Mouse (Mus musculus): ENCODE results near the gene Slc39a11. TPM values are rescaled to one million over a fixed set of nuclear protein-coding genes. Genes with fewer than 3 reads are reported as not detected.
A peak's percentile ranks its signal among the peaks of the same experiment; 100 is the strongest.

Gene Slc39a11
- total RNA-seq, 2 experiments from 2014 or later = 12.4 to 13.3 TPM

DNA sequence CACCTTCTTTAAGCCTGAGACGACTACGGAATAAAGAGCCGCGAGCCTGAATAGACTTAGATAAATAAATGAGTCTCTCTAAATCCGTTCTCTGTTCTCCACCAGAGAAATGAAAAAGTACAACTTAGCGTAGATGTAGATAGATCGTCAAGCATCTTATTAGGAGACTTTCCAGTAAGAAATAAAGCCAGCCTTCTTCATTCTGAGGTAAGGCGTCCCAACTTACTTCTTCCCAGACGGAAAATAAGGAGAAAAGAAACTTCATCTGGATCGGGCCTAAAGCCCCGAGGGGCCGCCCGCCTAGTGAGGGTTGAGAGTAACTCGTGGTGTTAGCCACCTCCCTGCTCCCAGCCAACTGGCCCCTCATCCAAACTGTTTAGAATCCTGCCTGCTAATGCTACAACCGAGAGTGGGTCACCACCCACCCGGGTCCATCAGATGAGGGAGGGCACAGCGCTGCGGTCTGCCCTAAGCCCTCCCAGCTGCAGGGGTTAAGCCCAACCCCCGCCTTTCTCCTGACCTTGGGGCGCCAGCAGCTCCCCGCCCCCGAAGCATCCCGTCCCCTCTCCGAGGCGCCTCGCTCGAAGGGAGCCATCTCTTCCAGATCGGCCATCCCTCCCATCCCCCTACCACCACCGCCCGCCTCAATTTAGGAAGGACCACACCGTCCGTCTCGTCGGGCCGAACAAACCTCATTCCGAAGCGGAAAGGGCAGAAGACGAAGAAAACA is 33.2 kb upstream of the Slc39a11 start:
- peak in 1 of 2 experiments; percentile 28 for DNase-seq (ENCODE audit: extremely low spot score in 1 of 2, low spot score in 2 of 2)
- Histone ChIP-seq H3K4me3 (peak overlapping the region; percentile 75), H3K27ac (peak overlapping the region; percentile 93)
- intact Hi-C loops (cut with DNase I) = no loop called here
- no peak for TF ChIP-seq CTCF (IDR thresholded peaks at IDR 0.05)

DNA sequence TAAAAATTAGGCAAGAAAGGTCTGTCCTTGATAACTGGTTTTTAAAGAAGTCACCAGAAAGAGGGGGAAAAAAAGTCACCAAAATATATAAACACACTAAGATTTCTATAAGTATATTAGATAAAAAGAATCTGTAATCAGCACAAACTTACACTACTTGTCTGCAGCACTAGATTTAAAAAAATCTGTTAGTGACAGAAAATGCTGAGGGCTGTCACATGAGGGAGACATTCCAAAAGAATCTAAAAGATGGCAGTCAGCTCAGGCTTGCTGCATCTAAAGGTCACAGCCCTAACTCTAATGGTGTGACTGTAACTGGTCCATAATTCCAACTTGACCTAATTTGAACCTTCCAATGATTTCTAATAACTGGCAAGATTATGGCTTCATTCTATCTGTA is 32.1 kb upstream of the Slc39a11 start:
- peak overlapping the region; percentile 75 for H3K4me3 ChIP-seq
- no peak overlapping the region for H3K27ac ChIP-seq
- no peak; the same call in 1 of the 2 replicates for TF ChIP-seq CTCF (IDR thresholded peaks at IDR 0.05)
- DNase-seq (ENCODE audit: extremely low spot score in 1 of 2, low spot score in 2 of 2) = no peak
- intact Hi-C loops (cut with DNase I) = no loop called here

DNA sequence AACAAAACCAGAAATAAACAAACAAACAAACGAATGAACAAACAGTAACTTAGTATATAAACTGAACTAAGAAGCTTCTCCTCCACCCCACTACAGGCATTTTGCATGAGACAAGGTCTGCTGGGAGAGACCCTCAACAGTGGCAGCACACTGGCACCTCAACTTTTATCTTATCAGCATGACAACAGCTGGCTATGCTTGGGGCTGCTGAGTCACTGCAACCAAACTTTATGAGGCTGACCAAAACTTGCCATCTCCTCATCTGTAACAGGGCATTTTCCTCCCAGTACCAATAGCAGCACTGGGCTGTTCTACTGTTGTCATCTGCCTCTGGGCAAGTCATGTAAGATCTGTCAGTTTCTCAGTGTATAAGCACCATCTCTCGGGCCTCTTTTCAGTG is 31.1 kb upstream of the Slc39a11 start:
- H3K4me3 ChIP-seq = no peak overlapping the region
- no peak for TF ChIP-seq CTCF (IDR thresholded peaks at IDR 0.05)
- H3K27ac ChIP-seq = no peak overlapping the region
- DNase-seq (ENCODE audit: extremely low spot score in 1 of 2, low spot score in 2 of 2) = no peak
- intact Hi-C loops (cut with DNase I) = no loop called here

DNA sequence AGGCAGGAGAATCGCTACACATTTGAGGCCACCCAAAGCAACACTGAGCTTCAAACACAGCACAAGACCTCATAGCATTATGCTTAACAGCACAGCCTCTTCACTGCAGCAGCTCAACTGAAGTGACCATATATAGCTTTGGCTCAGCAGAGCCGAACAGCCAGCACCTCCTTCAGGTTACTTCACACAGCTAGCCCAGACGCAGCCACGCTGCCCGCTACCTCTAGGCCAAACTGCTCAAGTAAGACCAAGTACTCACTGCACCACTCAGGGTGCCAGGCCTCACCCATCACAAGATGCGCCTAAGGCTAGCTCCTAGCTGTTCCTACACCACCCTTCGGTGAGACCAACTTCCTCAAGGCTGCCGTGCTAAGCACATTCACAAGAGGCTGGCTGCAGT is 28.5 kb upstream of the Slc39a11 start:
- no peak for TF ChIP-seq CTCF (IDR thresholded peaks at IDR 0.05)
- intact Hi-C loops (cut with DNase I) = no loop called here
- Histone ChIP-seq H3K27ac (no peak overlapping the region), H3K4me3 (no peak overlapping the region)
- DNase-seq (ENCODE audit: extremely low spot score in 1 of 2, low spot score in 2 of 2) = no peak

DNA sequence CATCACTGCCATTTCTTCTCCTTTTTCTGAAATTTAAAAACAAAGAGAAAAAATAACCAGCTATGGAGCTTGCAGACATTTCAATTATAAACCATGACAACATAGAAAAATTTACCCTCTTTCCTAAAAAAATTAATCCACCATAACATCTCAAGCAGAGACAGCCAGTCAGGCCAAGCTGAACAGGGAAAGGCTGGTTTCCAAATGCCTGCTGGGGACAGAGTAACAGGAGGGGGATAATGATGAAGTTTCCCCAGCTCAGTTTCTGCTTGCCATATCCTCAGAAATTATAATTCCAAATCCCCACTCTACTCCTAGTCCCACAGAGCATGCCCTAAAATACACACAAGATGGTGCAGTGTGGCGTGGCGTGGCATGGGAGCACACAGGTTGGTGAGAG is 27.5 kb upstream of the Slc39a11 start:
- Histone ChIP-seq H3K27ac (no peak overlapping the region), H3K4me3 (no peak overlapping the region)
- no peak for TF ChIP-seq CTCF (IDR thresholded peaks at IDR 0.05)
- no peak for DNase-seq (ENCODE audit: extremely low spot score in 1 of 2, low spot score in 2 of 2)
- intact Hi-C loops (cut with DNase I) = no loop called here

DNA sequence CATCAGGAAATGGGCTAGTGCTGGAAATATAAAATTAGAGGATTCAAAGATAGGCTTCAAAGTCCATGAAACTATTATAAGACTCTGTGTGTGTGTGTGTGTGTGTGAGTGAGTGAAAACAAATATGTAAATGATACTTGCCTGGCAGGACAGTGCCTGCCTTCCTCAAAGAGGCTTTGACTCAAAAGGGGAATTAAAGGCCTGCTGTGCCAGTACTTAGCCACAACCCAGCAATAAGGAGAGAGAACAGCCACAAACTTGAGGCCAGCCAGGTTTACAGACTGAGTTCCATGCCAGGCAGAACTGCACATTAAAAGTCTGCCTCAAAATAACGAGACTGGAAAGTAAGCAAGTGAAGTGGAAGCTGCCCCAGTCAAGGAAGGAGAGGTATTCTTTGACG is 27.0 kb upstream of the Slc39a11 start:
- intact Hi-C loops (cut with DNase I) = no loop called here
- Histone ChIP-seq H3K4me3 (no peak overlapping the region), H3K27ac (no peak overlapping the region)
- TF ChIP-seq CTCF (IDR thresholded peaks at IDR 0.05) = no peak
- no peak for DNase-seq (ENCODE audit: extremely low spot score in 1 of 2, low spot score in 2 of 2)

DNA sequence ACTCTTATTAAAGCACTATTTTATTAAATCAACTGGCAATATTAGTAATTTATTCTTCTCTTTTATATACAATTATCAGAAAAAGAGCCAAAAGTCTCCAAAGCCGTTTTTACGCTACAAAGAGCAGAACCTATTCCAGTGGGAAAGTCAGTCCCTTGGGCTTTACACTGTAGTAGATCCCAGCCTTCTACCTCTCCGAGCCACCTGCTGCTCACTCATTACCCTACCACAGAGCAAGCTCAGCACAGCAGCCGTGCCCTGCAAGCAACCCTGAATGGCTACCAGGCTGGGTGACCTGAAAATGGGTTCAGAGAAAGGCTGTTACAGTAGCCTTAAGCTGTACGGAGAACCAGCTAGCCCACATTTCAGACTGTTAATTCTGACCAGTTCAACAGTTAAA is 24.7 kb upstream of the Slc39a11 start:
- no peak overlapping the region for H3K4me3 ChIP-seq
- TF ChIP-seq CTCF (IDR thresholded peaks at IDR 0.05) = no peak
- H3K27ac ChIP-seq = no peak overlapping the region
- DNase-seq (ENCODE audit: extremely low spot score in 1 of 2, low spot score in 2 of 2) = no peak
- intact Hi-C loops (cut with DNase I) = no loop called here

DNA sequence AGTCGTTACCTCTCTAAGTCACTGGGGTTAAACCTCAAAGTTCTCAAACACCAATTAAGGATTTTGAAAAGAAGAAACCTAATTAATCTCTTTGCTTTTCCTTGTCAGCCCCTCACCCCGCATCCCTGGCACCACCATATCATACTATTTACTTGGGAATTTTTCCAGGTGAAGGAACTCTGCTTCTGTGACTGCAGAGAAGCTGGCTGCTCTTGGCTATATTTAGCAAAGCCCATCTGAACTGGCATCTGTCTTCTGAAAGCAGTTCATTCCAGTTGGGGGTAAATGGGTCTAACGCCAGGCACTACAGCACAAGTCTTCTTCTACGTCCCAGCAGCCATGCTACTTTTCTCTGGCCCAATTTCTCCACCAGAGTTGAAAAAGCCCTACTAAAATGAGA is 23.7 kb upstream of the Slc39a11 start:
- TF ChIP-seq CTCF (IDR thresholded peaks at IDR 0.05) = no peak
- no peak overlapping the region for H3K27ac ChIP-seq
- no peak for DNase-seq (ENCODE audit: extremely low spot score in 1 of 2, low spot score in 2 of 2)

DNA sequence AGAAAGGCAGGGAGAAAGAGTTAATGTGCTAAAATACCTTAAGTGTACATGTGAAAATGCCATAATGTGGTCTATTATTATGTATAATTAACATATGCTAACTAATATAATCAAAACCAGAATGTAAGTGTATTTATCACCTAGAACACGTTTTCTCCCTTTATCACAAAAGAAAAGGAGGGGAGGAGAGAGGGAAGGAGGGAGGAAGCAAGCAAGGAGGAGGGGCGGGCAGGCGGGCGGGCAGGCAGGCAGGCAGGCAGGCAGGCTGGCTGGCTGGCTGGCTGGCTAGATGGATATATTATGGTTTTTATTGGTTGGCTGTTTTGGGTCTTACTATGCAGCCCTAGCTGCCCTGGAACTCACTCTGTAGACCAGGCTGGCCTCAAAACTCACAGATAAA is 19.8 kb upstream of the Slc39a11 start:
- no peak for TF ChIP-seq CTCF (IDR thresholded peaks at IDR 0.05)
- Histone ChIP-seq H3K27ac (no peak overlapping the region), H3K4me3 (no peak overlapping the region)
- DNase-seq (ENCODE audit: extremely low spot score in 1 of 2, low spot score in 2 of 2) = no peak
- intact Hi-C loops (cut with DNase I) = no loop called here

More for the DNA sequence above, 23.7 kb upstream of the Slc39a11 start:
- H3K4me3 ChIP-seq = no peak overlapping the region
- intact Hi-C loops (cut with DNase I) = no loop called here

DNA sequence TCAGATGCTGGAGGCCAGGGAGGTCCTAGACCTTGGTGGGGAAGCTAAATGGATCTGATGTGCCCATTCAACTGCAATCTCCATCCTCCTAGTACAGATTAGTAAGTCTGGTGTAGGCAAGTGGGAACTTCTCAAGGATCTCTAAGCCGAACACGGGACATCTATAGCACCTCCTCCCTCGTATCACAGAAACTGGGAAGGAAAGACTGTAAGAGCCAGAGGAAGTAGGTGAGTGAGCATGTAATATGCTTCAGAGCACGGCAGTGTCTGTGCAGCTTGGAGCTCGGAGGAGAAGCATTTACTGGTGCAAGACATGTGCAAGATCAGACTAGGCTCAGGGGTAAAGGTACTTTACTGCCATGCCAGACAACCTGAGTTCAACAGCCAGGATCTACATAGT is 19.0 kb upstream of the Slc39a11 start:
- DNase-seq (ENCODE audit: extremely low spot score in 1 of 2, low spot score in 2 of 2) = no peak
- no peak for TF ChIP-seq CTCF (IDR thresholded peaks at IDR 0.05)
- intact Hi-C loops (cut with DNase I) = no loop called here
- no peak overlapping the region for H3K4me3 ChIP-seq
- no peak overlapping the region for H3K27ac ChIP-seq

DNA sequence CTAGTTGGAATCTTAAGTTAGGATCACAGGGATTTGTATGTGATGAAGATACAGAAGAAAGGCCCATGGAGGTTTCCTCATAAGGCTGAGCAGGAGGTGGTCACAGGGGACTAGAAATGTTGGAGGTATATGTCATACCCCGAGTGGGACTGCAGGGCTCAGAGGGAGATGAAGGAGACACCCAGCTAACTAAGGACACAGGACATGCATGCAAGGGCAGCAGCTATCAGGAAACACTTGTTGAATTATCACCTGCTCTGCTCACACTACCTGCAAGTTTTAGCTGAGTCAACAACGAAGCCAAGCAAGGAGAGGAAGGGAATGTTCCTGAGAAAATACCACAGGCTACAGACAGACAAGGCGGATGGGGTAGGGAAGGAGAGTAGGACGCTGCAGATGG is 17.8 kb upstream of the Slc39a11 start:
- TF ChIP-seq CTCF (IDR thresholded peaks at IDR 0.05) = no peak
- Histone ChIP-seq H3K4me3 (no peak overlapping the region), H3K27ac (no peak overlapping the region)
- DNase-seq (ENCODE audit: extremely low spot score in 1 of 2, low spot score in 2 of 2) = no peak
- intact Hi-C loops (cut with DNase I) = no loop called here

DNA sequence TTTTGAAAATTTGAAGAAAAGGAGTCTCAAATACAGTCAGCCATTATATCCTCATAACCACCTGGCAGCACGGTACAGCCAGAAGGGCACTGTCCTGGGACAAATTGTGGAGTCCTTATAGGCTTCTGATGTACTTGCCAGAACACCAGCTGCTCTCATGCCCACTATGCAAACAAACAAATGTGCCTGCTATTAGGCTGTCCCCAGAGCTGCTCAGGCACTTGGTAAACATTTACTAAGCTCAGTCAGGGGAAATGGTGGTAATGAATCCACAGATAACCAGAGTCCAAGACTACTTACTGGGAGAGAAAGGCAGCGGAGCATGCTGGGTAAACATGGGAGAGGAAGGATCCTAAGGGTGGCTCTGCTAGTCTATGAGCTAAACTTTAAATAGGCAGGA is 17.2 kb upstream of the Slc39a11 start:
- Histone ChIP-seq H3K27ac (no peak overlapping the region), H3K4me3 (no peak overlapping the region)
- DNase-seq (ENCODE audit: extremely low spot score in 1 of 2, low spot score in 2 of 2) = no peak
- no peak for TF ChIP-seq CTCF (IDR thresholded peaks at IDR 0.05)
- intact Hi-C loops (cut with DNase I) = no loop called here

DNA sequence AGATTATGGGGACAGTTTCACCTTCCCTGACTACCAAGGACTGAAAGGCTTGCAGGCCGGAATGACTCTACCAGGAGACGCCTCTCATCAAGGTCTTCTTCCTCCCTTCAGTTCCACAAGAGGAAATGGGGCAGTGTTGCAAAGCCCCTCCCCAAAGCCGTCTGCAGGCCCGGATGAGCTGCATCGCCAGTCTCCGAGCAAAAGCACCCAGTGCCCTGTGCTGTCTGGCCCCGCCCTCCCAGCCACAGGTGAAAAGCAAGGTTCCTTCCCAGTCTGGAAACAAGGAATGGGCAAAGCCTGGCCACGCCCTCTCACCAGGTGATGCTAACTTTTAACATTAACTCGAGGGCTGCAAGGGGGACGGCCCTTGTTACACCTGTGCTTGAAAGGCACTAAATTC is 16.8 kb upstream of the Slc39a11 start:
- H3K27ac ChIP-seq = no peak overlapping the region
- intact Hi-C loops (cut with DNase I) = no loop called here
- no peak for DNase-seq (ENCODE audit: extremely low spot score in 1 of 2, low spot score in 2 of 2)
- H3K4me3 ChIP-seq = no peak overlapping the region
- no peak for TF ChIP-seq CTCF (IDR thresholded peaks at IDR 0.05)
